Mouse (Mus musculus) olfactory bulb, adult 2 months (tissue): ENCODE measurements around the gene Fbxl13.

Source experiments
- CTCF ChIP-seq: fragments of 200-500 bp; IDR thresholded peaks from 2 replicates; pipeline ENCODE4 v1.5.1; 2012; ENCODE audit warnings: low read depth, mild to moderate bottlenecking, low read length, moderate library complexity; ENCODE audit not compliant: insufficient read depth
- POLR2A ChIP-seq: fragments of 200-500 bp; IDR thresholded peaks from 2 replicates; pipeline ENCODE4 v1.6.1; 2012; ENCODE audit warnings: mild to moderate bottlenecking, low read depth, low read length, moderate library complexity; ENCODE audit not compliant: insufficient read depth

DNA sequence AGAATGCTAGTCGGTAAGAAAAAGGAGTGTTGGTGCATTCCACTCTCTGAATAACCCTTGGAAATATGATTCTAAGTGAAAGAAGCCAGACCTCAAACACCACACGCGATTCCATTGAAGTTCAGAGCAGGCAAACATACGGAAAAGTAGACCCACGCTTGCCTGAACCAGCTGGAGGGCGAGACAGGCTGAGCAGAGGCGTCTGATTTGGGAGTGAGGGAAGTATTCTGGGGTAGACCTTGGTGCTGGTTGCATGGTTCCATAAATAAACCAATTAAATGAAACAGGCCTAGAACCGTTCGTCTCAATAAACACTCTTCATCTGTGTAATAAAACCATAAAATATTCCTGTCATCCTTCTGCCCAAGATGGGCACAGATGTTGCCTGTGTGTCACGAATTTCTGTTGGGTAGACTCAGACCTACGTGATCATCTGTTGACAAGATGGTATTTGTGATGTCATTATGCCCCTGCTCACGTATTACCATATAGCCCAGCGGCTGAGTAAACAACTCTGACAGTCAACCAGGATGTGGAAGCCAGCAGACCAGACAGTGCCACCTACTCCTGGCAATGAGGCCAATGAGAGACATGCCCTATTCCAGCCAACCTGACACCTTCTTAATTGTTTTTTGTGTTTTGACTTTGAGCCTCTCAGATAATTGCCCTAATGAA, 142.4 kb downstream of the Fbxl13 start:
- no peak for TF ChIP-seq POLR2A
- TF ChIP-seq CTCF, result no peak
